Comparison of ENCODE assay signal across 7 mouse cellular contexts in genomic region chr13:9052049-9052691, GRCm38 (mm10). TPM values are rescaled to one million over a fixed set of nuclear protein-coding genes. Genes with fewer than 3 reads are reported as not detected.
DNase-seq lines count a peak whose midpoint lies in the region; ATAC-seq lines count a peak whose summit lies in the region.
"Not testable (repeated sequence)": the region's sequence is repeated elsewhere in the genome, so short reads cannot be mapped to it uniquely, and the experiment has no call there.

No protein-coding gene starts in this region.

- peak overlapping the region; percentile 40 for H3K4me2 ChIP-seq in liver, embryonic 13.5 days

- not testable (repeated sequence) for H3K27me3 ChIP-seq in liver, embryonic 13.5 days

- H3K36me3 ChIP-seq in liver, embryonic 13.5 days: not testable (repeated sequence)

- H3K4me1 ChIP-seq in liver, embryonic 13.5 days (replicated peaks): peaks cover 14% of the 10 kb centered on the region

- H3K9me3 ChIP-seq in liver, embryonic 13.5 days (replicated peaks): not testable (repeated sequence)

- H3K9ac ChIP-seq in liver, embryonic 13.5 days: not testable (repeated sequence)

- WGBS in liver, embryonic 13.5 days (ENCODE audit: insufficient replicate concordance): 26% methylated on average over 10 of the region's 10 CpGs

- peak; percentile 36 for DNase-seq in c-Kit-positive CD71-positive TER-119-negative erythroid progenitor cells, embryonic 14.5 days (ENCODE audit: low read depth)
- DNase-seq in liver, embryonic 13.5 days: peak; percentile 55
- DNase-seq in lung, adult 18-20 months: peak; percentile 30 to 49
- DNase-seq in naive thymus-derived CD4-positive, alpha-beta T cell, adult 2 months (ENCODE audit: low read depth): peak; percentile 47
- peak; percentile 49 for DNase-seq in thymus, postnatal 4 days

- not testable (repeated sequence) for H3K27ac ChIP-seq in liver, embryonic 13.5 days

- ATAC-seq in CD4-positive, CD25-positive, alpha-beta regulatory T cell, adult 4 months: peak; percentile 64
- ATAC-seq in inflammation-experienced regulatory T-cells, adult 6 months: peak; percentile 32
- peak; percentile 59; the same call in 1 of the 2 replicates for ATAC-seq in liver, embryonic 13.5 days (ENCODE audit: low read depth)

- H3K4me3 ChIP-seq in liver, embryonic 13.5 days (replicated peaks): 0 out of 2 replicates have a peak overlapping the region, but pooled peaks have one; percentile 8

RNA-seq across cellular contexts. Expression of gene Larp4b, which starts 41.5 kb away (rescaled TPM):
- 10 to 100 TPM; 23.7 to 32.8 TPM for polyA plus RNA-seq in CD4-positive, CD25-positive, alpha-beta regulatory T cell, adult 4 months (2017; shearing (Covaris generic))
- 10 to 100 TPM; 33.8 to 37.2 (median 35.0) TPM for polyA plus RNA-seq in inflammation-experienced regulatory T-cells, adult 6 months (2017; shearing (Covaris generic))
- 23.7 and 27.6 TPM in 2 replicates for polyA plus RNA-seq in liver, embryonic 13.5 days (2015; fragmentation: Nextera tagmentation; extraction: Ambion mirVana)

RNA-seq across cellular contexts. Expression of gene Gtpbp4, which starts 56.3 kb away (rescaled TPM):
- 10 to 100 TPM; 77.4 to 90.5 TPM for polyA plus RNA-seq in CD4-positive, CD25-positive, alpha-beta regulatory T cell, adult 4 months (2017; shearing (Covaris generic))
- polyA plus RNA-seq in inflammation-experienced regulatory T-cells, adult 6 months (2017; shearing (Covaris generic)): 10 to 100 TPM; 62.9 to 90.5 (median 81.1) TPM
- 65.5 and 70.4 TPM in 2 replicates for polyA plus RNA-seq in liver, embryonic 13.5 days (2015; fragmentation: Nextera tagmentation; extraction: Ambion mirVana)
